Mouse (Mus musculus): ENCODE measurements around the gene Lsamp.
"Not testable (repeated sequence)": the region's sequence is repeated elsewhere in the genome, so short reads cannot be mapped to it uniquely, and the experiment has no call there.

Gene Lsamp

DNA sequence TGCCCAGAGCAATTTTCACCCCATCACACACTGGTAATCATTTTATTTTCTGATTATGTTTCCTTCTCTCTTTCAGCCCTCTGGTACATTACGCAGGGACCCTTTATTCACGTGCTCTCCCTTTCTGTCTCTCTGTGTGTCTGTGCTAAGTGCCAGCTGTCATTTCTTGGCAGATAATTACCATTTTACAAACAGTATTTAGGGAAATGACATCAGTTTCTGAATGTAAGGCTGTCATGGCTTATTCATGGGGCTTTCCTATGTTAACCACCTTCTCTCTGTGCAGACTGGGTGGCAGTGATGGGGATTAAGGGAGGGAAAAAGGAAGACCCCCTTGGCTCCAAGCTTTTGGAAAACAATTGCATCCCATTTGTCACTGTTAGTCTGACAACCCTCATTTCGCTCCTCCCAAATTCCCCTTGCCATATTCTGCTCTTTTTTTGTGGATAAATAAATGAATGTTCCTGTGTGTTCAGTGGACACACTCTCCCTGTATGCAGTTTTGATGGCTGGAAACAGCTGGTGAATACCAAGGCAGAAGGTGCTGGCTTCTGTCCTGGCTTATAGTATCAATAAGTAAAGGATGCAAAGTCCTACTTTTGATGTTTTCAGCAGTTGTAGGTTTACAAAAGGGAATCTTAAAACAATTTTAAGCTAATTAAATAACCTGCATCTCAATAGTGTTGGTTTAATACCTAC is 520.2 kb downstream of the Lsamp start:
- DNase-seq = no peak

DNA sequence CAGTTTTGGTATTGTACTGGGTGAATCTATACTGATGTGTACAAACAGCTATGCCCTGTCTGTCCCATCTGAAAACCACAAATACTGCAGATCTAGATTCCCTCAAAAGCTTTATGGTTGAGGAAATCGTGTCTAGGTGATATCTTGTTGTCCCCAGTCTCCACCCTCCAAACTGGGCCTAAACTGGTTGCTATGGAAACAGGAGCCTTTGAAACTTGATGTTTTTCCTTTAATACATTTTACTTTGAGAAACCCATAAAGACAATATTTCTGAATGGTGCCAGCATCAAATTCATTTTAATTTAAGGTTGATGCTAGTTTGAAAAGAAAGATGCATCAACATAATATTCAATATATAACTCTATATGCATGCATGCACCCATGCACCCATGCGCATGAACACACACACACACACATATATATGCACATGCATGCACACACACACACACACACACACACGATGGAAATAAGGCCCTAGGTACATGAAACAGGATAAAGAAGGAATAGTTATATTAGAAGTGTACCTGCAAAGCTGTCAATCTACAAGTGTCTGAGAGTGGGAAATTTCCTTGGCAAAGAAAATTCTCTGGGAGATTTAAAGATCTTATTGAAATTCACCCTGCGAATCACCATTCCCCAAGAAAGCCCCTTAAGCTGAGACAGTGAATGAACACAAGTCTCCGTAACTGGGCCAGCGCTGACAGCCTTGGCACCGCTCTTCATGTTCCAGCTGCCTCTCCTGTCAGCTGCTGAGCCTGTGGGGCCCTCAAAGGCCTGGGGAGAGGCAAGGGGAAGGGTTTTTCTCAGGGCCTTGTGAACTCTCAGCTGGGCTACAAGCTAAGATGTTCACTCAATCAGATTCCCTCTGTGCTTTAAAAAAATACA is 525.2 kb downstream of the Lsamp start:
- no peak for DNase-seq

DNA sequence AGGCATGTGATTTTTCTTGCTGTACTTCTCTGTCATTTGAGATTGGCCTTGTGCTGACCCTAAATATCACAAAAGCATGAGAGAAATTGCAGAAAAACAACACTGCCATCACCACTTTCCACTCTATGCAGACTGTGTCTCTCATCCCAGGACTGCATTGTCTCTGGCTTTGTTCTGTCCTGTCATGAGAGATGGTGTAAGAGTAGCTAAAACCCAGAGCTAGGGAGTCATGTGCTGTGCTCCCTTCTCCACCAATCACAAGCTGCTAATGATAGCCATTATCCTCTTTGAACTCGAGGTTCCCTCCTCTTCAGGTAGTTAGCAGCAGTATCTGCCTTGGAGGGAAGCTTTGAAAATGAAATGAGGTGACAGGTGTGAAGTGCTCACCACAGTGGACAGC is 552.6 kb downstream of the Lsamp start:
- no peak for DNase-seq

DNA sequence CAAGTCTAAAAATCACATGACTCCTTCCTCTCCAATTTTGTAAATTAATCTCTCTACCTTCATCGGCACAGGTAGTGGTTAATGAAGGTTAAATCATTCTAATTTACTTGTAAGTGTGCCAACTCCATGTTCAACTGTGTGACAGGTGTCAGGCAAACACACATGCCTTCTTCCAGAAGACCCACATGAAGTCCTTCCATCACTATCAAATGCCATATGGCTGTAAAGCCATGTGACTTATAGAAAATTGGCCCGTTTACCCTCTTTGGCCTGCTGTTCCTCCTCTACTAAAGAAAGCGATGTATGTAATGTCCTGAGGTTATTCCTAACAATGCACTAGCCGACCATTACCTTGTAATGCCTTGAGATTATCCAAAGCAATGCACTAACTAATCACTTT is 565.5 kb downstream of the Lsamp start:
- no peak for DNase-seq

DNA sequence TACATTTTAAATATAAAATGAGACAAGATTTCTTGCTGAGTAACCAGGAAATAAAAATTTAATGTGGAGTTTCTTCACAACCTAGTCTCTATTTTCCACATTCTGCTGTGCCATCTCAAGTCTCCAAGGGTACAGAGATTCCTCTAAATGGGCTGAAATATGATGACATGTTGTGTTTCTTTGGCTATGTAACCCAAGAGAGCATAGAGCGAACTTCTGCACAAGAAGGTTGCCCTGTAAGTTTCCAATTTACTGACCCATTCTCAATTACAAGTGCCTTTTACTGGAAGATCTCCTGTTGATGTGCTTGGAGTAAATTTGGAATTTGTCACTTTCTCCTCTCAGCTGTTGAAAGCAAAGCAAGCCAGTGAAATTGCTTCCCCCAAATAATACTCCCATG is 571.4 kb downstream of the Lsamp start:
- no peak for DNase-seq

DNA sequence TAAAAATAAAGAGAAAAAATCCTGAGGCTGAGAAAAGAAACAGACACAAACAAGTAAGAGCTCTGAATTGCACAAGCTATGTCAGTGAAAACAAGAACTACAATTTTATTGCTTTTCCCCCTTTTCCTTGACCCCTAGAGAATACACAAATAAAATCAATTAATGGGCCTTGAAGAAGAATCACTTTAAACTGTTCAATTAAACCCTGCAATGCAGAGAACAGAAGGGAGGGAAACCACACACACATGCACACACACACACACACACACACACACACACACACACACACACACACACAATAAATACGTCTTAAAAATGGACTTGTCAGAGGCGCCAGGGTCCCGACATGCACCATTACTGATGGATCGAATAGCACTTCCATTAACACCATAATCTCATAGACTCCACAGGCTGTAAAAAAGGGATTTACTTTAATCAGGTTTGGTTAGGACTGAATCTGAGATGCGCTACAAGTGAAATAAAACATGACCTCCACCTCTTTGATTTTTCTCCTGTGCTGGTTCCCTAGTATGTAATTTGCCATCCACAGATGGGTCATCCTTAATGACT is 573.6 kb downstream of the Lsamp start:
- no peak for DNase-seq

DNA sequence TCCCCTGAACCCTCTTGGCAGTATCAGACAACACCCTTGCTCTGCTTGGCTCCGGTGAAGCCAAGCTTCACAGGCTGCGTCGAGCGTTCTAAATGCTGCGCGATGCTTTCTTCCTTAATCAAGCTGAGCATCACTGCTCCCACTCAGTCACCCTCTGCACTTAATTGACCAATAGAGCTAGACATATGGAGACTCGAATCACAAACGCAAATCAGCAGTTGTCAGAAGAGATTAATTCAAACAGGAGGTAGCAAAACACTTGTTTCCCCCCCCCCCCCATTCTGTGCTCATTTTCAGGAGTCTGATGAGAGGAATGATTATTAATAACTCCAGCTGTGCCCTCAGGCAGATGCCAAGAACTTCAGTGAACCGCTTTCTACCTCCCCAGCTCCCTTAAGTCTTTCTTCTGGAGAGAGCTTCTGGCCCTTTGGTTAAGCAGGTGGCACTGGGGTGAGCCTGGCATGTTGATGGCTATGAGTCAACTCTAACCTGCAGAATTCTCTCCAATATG is 583.3 kb downstream of the Lsamp start:
- no peak for DNase-seq

DNA sequence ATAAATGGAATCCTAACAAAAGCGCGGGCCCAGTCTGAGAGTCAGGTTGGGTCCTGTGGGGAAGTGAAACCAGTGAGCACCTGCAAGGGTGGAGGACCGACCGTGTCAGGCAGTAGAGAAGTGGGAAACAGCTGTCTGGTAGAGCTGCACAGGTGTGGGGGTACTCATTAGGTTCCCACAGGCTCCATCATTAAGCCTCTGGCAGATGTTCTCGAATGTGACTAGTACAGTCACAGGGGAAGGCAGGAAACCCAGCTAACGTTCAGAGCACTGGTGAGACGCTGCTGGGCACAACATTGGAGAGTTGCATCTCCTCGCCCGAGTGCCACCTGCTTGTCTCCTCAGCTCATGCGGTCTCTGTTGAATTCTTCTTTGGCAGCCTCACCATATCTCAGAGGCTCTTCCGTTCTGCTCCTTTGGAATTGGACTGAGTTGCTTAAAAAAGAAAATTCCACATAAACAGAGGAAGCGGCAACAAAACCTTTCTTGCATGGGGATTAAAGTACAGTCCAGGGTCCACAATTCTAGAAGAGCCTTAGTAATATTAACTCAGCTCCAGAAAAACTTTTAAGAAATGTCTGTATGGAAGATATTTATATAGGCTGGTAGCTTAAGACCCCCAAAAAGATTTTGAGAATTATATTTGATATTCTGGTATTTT is 588.1 kb downstream of the Lsamp start:
- no peak for DNase-seq

DNA sequence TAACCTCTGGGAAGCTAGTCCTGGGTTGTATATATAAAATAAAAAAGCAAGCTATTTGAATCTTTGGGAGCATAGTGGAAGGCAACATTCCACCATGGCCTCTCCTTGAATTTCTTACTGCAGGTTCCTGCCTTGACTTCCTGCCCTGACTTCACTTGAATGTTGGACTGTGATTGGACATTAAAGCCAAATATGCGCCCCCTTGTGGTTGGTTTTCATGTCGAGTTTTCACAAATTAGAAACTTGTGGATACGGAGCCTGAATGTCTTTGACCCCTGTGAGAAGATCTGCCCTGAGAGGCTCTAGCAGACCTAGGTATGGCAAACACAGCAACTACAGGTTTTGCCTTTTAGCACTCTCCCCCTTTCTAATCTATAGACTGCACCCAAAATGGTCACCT is 597.9 kb downstream of the Lsamp start:
- DNase-seq = no peak

DNA sequence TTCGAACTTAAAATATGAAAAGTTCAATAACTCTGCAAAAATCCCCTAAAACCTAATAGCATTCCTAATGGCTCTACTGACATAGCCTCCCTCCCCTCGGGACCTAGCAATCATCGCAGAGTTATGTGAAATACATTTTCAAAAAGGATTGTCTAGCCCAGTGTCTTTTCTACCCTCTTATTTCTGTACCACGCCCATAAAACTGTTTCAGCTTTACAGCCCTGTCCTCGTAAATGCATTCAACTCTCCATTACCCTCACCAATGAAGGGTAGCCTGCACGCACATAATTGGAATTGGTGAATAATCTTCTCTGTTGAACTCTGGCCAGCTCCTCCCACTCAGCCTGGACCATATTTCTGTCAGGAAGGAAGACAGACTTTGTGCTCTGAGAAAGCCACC is 609.0 kb downstream of the Lsamp start:
- DNase-seq = no peak

DNA sequence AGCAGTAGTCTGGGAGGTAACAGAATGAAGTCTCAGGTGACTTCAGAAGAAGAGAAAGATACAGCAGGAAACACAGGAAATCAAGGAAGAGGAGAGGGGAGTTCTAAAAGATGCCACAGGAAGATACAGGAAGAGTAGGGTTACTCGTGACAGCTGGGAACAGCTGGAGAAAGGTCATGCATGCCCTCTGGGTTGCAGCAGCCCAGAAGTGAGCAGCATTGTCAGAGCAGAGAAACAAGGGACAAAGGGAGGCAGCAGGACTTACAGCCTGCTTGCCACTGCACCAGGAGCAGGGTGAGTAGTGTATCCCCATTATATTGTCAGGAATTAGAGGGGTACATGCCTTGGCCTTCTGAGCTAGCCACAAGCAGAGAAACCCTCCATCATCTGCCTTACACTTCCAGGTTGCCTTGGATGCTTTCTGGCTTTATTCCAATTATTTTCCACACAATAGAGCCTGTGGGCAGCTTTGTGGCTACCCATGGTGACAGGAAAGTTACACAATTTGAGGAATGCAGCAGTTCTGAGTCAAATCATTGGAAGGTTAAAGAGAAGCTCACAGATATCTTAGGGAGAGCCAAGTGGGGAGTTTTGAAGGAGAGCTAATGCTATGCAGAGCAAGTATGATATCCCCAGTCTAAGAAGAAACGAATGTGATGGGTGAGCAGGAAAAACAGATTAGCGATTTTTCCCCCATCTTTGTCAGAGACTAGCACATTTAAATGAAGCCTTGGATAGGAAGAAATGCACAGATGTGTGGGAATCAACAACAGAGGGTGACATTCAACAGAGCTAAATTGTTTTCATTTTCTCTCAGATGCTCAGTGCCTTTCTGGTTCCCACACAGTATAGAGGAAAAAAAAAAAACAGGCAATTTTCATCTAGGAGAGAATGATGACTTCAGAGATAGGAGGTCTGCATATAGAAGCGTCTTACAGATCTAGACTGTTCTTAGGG is 617.5 kb downstream of the Lsamp start:
- DNase-seq = no peak

DNA sequence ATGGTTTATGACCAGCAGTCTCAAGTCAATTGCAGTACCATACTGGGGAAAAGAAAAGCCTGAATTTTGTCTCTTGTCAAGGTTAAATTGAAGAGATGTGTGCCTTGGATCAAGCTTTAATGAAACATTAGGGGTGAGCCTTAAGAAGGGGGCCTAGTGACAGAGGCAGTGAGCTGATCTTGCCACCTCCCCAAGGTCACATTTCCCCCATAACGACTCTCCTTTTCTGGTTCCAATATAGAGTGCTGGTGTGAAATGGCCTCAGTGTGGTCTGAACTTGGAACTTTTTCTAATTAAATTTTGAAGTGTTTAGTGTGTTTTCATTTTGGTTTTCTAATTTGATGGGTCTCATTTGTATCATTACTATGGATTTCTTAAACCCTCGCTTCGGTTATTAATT is 623.3 kb downstream of the Lsamp start:
- DNase-seq = no peak

DNA sequence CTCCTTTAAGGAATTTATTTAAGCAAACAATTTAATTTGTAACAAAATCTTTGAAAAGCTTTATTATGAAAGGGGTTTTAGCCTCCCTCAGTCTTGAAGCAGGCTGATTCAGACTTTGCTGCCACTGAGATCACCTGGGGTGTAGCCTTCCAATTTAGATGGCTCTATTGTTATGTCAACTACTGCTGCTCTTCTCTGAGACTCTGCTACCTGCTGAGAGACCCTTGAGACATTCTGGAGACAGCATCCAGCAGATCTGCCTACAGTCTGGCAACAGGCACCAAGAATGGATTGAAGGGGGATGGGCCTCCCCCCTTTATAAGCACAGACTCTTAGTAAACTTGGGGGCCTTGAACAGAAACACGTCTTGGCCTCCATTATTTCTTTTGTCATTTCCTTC is 632.5 kb downstream of the Lsamp start:
- not testable (repeated sequence) for DNase-seq

DNA sequence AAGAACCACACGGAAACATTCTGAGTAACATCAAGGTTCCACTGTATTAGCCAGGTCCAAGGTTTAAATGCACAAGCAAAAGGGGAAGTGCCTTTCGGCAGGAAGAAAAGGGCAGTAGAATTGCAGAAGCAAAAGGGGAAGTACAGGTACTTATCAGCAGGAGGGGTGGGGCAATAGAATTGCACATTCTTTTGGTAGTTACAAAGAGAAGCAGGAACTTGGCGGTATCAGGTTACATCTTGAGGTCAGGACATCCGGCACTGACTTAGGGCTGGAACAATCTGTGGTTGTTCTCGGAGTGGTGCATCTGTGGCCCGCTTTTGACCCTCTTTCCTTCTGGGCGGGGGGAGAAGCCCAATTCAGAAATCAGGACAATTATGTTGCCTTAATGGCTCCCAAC is 636.9 kb downstream of the Lsamp start:
- DNase-seq = not testable (repeated sequence)

DNA sequence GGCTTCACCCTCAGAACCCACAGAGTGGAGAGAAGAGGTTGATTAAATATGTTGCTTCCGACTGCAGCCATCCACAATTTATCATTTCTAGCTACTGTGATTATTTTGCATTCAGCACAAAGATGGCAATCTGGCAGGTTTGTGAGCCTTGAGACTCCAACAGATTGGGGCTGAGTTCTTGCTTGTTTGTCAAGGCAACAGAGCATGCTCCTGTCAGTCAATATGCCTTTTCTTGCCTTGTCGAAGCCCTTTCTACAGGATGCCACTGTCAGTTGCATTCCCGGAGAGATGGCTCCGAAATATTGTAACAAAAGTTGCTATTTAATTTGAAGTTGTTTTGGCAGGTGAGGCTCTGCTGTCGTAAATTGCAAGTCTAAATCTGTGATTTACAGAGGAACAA is 643.0 kb downstream of the Lsamp start:
- no peak for DNase-seq

DNA sequence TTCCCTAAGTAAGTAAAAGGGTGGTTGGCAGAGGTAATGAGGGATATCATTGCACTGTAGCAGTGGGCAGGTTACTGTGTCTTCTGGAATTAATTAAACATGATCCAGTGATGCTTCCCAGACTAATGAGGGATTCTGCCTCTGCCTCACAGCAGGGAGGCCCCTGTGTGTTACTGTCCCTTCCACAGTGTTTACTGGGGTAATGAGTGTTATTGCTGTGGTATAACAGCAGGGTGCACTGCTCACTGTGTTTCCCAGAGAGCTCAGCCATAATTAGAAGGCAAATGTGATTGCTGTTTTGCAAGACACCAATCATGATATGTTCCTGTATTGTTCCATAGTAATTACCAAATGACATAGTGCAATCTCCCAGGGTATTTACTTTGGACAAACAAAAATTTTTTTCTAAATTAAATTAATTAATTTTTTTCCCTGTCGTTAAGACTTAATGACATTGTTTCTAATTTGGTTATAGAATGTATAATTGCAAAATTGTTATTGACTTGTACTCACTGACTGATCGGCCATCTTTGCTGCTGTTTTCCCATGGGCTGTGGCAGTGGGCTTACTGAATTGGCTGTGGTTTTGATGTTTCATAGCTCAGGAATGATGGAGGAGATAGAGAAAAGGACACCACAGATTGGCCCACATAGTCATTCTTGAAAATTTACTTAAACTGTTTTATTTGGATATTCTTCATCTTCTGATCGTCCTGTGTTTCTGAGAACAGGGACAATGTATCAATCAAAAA is 655.6 kb downstream of the Lsamp start:
- no peak for DNase-seq

DNA sequence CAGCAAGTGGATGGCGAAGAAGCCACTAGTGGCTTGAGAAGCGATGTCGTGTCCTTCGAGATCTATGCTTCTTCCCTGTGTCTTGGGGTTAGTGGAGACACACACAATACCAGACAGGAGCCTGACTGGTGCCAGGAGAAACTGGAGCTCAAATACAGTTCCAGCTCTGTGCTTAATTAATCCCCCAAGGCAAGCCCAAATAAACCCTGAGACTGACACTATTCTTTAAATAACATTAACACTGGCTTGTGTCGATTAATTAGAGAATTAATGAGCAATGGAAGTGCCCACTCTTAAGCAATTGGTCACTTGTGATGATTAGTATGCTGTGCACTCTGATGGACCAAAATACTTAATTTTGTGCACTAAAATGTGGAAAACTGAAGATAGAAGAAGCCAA is 668.6 kb downstream of the Lsamp start:
- no peak for DNase-seq

DNA sequence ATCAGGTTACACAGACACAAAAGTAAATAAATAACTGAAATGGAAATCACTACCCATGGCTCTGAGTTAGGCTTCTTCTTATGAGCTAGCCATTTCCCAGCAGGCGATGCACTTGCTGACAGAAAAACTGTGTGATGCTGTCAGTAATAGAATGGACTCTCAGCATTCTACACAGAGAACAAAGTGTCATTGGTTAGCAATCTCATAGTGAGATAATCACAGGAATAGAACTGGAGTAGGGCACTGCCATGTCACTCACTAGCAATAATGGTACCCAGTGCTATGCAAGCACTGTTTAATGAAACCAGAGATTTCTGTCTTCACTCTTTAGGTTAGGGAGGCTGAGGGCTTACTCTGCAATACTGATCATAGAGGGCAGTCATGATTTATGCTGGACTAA is 669.3 kb downstream of the Lsamp start:
- no peak for DNase-seq

DNA sequence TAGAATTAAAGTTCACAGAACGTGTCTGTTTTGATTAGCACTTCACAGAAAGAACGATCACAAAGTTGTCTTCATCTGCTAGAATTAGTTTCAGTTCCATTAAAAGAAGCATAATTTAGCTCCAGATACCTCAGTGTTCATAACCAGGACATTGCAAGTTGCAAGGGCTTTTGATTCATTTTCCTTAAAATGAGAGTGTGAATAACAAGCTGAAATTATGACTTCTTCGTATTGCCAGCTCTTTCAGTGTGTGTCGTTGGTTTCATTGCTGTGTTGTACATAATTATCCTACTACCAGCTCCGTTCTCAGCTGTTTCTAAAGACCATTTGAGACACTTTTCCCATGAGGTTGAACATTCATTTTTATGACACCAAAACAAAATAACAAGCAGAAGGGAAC is 672.2 kb downstream of the Lsamp start:
- DNase-seq = no peak

DNA sequence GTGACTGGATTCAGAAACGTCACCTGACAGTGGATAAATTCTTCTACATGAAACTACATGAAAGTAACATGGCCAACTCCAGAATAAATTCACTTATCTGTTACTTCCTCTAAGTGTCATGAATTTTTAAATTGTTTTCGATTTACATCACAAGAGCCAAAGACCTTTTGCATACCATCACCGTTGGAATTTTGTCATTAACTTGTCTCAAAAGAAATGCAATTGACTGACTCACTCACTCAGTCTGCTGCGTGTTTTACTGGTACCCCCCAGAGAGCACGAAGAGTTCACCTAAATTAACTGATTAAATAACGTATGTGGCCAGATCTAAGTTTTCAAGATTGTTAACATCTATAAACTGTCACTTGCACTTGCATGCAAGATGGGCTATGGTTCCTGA is 672.7 kb downstream of the Lsamp start:
- no peak for DNase-seq

DNA sequence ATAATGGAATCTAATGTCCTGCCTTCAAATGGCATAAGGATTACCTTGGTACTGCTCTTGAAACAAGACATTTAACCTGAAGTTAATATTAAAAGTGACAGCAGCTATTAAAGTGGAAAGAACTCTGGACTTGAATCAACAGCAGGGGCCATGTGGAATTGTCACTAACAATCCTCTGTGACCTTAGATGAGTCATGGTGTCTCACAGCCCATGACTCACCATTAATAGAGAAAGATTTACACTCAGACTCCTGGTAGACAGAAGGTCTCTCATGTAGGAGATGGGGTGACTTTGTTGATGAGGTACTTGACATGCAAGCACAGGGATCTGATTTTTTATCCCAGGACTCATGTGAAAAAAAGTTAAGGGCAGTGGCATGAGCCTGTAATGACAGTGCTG is 701.4 kb downstream of the Lsamp start:
- DNase-seq = no peak
